Mouse (Mus musculus) stomach, postnatal 0 days (tissue): ENCODE measurements around the gene Wnt4. TPM values are rescaled to one million over a fixed set of nuclear protein-coding genes. Genes with fewer than 3 reads are reported as not detected.

Experiments used
- ATAC-seq: fragments of 200-750 bp; cut with Nextera tagmentation; 2 replicates; pipeline ENCODE4 v1.8.0; 2017; ENCODE audit not compliant: low FRiP score, low TSS enrichment
- DNase-seq: peaks from one replicate; pipeline ENCODE4 v3.0.0-alpha.2; 2016; ENCODE audit warnings: low spot score
- H3K27ac ChIP-seq: fragments of 300-500 bp; sonication (generic); replicated peaks from 2 replicates; pipeline ENCODE4 v1.5.1; 2014; ENCODE audit warnings: mild to moderate bottlenecking, control low read depth
- H3K27me3 ChIP-seq: fragments of 300-500 bp; sonication (generic); 2 replicates; pipeline ENCODE4 v1.6.1; 2014; ENCODE audit warnings: low read length; ENCODE audit not compliant: control insufficient read depth, insufficient read depth
- H3K36me3 ChIP-seq: fragments of 300-500 bp; sonication (generic); 2 replicates; pipeline ENCODE4 v1.6.1; 2014; ENCODE audit warnings: low read length, mixed read lengths; ENCODE audit not compliant: control insufficient read depth, insufficient read depth
- H3K4me1 ChIP-seq: fragments of 300-500 bp; sonication (generic); replicated peaks from 2 replicates; pipeline ENCODE4 v1.6.1; 2014; ENCODE audit warnings: antibody characterized with exemption; ENCODE audit not compliant: control insufficient read depth, insufficient read depth
- H3K4me2 ChIP-seq: fragments of 300-500 bp; sonication (generic); replicated peaks from 2 replicates; pipeline ENCODE4 v1.6.1; 2014; ENCODE audit warnings: low read depth, mild to moderate bottlenecking, control low read depth, moderate library complexity
- H3K4me3 ChIP-seq: fragments of 300-500 bp; sonication (generic); 2 replicates; pipeline ENCODE4 v1.5.1; 2014; ENCODE audit warnings: low read depth, low read length, control low read depth
- H3K9ac ChIP-seq: fragments of 300-500 bp; sonication (generic); 2 replicates; pipeline ENCODE4 v1.6.1; 2014; ENCODE audit warnings: mild to moderate bottlenecking, low read length, control low read depth, mixed read lengths
- H3K9me3 ChIP-seq: fragments of 300-500 bp; sonication (generic); 2 replicates; pipeline ENCODE4 v1.6.1; 2016; ENCODE audit warnings: low read length; ENCODE audit not compliant: control insufficient read depth
- CTCF ChIP-seq: IDR thresholded peaks from 2 replicates; pipeline ENCODE4 v1.5.1; 2016; ENCODE audit warnings: antibody characterized with exemption, low read depth, mild to moderate bottlenecking, moderate library complexity
- EP300 ChIP-seq: optimal IDR thresholded peaks from 2 replicates; pipeline ENCODE3; 2016; ENCODE audit warnings: antibody characterized with exemption
- WGBS: fragments of 180-500 bp; shearing (Covaris S2); extraction: QIAGEN DNeasy Blood & Tissue Kit; methylation state at CpG from one replicate; pipeline ENCODE4 v1.1.7; 2014; 5-methylcytosine and 5-hydroxymethylcytosine counted together
- polyA plus RNA-seq: library from polyadenylated mRNA; unstranded; fragments of >200 nt; fragmentation: Nextera tagmentation; extraction: Ambion mirVana; gene quantifications from 2 replicates; pipeline ENCODE4 v1.2.1, GENCODE M21; 2015

Wnt4 gene
- polyA plus RNA-seq, 1 experiment from 2014 or later = 45.3 TPM

DNA sequence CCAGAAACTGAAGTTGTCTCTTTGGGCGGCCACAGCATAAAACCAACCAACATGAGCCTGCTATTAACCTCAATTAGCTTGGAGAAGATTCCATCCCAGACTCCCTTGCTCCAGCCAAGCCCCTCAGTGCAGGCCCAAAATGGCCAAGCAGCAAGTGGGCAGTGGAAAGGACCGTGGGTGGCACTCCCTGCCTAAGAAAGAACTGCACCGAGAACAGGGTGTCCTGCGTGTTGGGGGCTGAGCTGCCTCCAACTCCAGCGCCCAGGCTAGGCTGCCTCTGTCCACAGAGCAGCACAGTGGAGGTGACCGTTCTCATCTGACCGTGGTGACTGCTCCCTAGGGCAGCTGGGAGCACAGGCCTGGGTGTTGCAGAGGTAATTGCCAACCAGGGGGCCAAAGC, 16.7 kb downstream of the Wnt4 start:
- 69% methylated on average over 7 of the region's 7 CpGs for WGBS
- H3K4me1 ChIP-seq = no peaks in the 10 kb centered on the region
- H3K27ac ChIP-seq = 0 out of 2 replicates have a peak overlapping the region, but pooled peaks have one; percentile 8
- no peaks in the 10 kb centered on the region for H3K27me3 ChIP-seq
- no peak overlapping the region for H3K9ac ChIP-seq
- H3K9me3 ChIP-seq = no peaks in the 10 kb centered on the region
- no peak for DNase-seq
- no peak overlapping the region for H3K4me3 ChIP-seq
- H3K4me2 ChIP-seq = no peak overlapping the region
- ATAC-seq = no peak
- peaks cover 6% of the 10 kb centered on the region; the same call in 1 of the 2 replicates for H3K36me3 ChIP-seq
- TF ChIP-seq CTCF (no peak), EP300 (no peak)

DNA sequence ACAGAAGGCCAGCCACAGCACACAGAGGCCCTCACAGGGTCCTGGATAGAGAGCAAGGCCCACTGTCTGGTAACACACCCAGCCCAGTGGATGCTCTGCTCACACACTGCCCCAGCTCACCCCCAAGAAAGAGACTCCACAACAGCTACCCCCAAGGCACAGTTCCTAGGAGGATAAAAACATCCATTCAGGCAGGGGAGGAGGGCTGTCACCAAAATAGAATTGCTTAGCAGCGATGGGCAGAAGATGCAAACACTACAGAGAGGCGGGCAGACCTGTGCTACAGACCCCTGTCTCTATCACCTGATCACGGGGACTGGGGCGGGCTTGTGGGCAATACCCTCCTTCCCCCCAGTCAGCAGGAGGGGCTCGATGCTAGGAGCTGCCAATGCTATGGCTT, 17.2 kb downstream of the Wnt4 start:
- Histone ChIP-seq H3K36me3 (peaks cover 6% of the 10 kb centered on the region; the same call in 1 of the 2 replicates), H3K9ac (no peak overlapping the region), H3K4me3 (no peak overlapping the region), H3K4me2 (no peak overlapping the region), H3K4me1 (no peaks in the 10 kb centered on the region), H3K27ac (0 out of 2 replicates have a peak overlapping the region, but pooled peaks have one; percentile 8), H3K27me3 (no peaks in the 10 kb centered on the region), H3K9me3 (no peaks in the 10 kb centered on the region)
- DNase-seq = no peak
- TF ChIP-seq CTCF (no peak), EP300 (no peak)
- 74% methylated on average over 5 of the region's 5 CpGs for WGBS
- no peak for ATAC-seq

DNA sequence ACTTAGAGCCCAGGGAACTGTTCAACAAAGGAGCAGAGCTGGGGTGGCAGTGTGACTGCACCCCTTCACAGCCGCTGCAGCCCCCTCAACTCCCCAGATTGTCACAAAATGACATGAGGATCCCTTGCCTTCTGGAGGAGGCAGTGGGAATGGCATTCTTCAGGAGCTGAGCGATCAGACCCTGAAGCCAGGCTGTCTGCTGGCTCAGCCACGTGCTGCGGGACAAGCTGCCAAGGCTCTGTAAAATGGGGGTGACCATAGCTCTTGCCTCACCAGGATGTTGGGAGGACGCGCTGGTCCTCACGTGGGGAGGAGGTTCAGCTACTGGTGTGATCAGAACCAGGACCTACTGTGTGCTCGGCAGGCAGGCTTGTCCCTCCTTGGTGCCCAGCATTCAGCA, 17.7 kb downstream of the Wnt4 start:
- Histone ChIP-seq H3K9me3 (no peaks in the 10 kb centered on the region), H3K27ac (no peak overlapping the region), H3K4me3 (no peak overlapping the region), H3K27me3 (no peaks in the 10 kb centered on the region), H3K36me3 (peaks cover 6% of the 10 kb centered on the region; the same call in 1 of the 2 replicates), H3K4me2 (no peak overlapping the region), H3K9ac (no peak overlapping the region), H3K4me1 (no peaks in the 10 kb centered on the region)
- WGBS = 79% methylated on average over 8 of the region's 8 CpGs
- no peak for TF ChIP-seq CTCF
- TF ChIP-seq EP300 = no peak
- DNase-seq (no peak), ATAC-seq (no peak)

- Histone ChIP-seq H3K36me3 (0 out of 2 replicates have a peak, but pooled peaks cover 2% of the 10 kb centered on the region), H3K9me3 (no peaks in the 10 kb centered on the region), H3K27ac (no peak overlapping the region), H3K4me2 (no peak overlapping the region), H3K4me1 (no peaks in the 10 kb centered on the region), H3K4me3 (no peak overlapping the region), H3K9ac (no peak overlapping the region), H3K27me3 (no peaks in the 10 kb centered on the region)
- DNase-seq (no peak), ATAC-seq (no peak)
- TF ChIP-seq EP300 (no peak), CTCF (no peak)
- 52% methylated on average over 4 of the region's 4 CpGs for WGBS
Measured at GRCm38 (mm10) chr4:137297611-137298010, 20.3 kb downstream of the Wnt4 start.

DNA sequence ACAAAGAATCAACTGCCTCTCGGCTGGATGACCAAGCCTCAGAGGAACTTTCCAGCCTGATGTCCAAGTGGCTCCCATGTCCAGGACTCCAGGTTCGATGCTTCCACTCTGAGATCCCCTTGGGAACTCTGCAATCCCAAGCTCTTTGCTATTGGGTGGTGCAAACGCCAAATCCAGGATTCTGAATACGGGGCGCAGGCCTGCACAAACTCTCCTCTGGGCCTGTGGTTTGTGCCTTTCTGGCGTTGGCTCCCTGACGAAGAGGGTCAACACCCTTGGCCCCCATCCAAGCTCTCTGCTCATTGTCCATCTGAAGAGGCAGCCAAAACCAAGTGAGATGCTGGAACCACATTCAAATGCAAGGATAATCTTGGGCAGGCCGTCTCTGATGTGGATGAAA, 21.1 kb downstream of the Wnt4 start:
- no peaks in the 10 kb centered on the region for H3K4me1 ChIP-seq
- no peak overlapping the region for H3K27ac ChIP-seq
- no peaks in the 10 kb centered on the region for H3K27me3 ChIP-seq
- ATAC-seq (no peak), DNase-seq (no peak)
- no peak overlapping the region for H3K4me3 ChIP-seq
- WGBS = 47% methylated on average over 8 of the region's 8 CpGs
- no peak overlapping the region for H3K9ac ChIP-seq
- no peak overlapping the region for H3K4me2 ChIP-seq
- no peaks in the 10 kb centered on the region for H3K9me3 ChIP-seq
- TF ChIP-seq CTCF (no peak), EP300 (no peak)
- H3K36me3 ChIP-seq = 0 out of 2 replicates have a peak, but pooled peaks cover 2% of the 10 kb centered on the region

DNA sequence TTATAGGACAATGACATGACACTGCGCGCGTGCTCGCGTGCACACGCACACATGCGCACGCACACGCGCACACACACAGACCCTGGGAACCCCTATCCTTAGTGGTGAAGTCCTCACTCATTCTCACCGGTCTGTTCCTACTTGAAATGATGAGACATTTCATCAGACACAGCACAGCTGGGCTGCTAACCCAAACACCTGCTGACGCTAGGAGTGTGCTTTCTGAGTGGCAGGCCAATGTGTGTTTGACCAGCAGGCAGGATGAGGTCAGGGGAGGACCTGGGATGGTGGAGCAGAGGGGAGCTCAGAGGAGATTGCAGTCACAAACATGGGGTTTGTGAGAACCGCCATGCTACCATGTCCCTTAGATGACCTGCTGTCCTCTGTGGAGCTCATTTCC, 22.9 kb downstream of the Wnt4 start:
- DNase-seq (no peak), ATAC-seq (no peak)
- H3K36me3 ChIP-seq = 0 out of 2 replicates have a peak, but pooled peaks cover 2% of the 10 kb centered on the region
- TF ChIP-seq CTCF = no peak
- no peak for TF ChIP-seq EP300
- no peaks in the 10 kb centered on the region for H3K4me1 ChIP-seq
- H3K4me2 ChIP-seq = no peak overlapping the region
- H3K27me3 ChIP-seq = no peaks in the 10 kb centered on the region
- WGBS = 82% methylated on average over 13 of the region's 13 CpGs
- H3K9me3 ChIP-seq = no peaks in the 10 kb centered on the region
- H3K9ac ChIP-seq = no peak overlapping the region
- H3K27ac ChIP-seq = no peak overlapping the region
- H3K4me3 ChIP-seq = no peak overlapping the region
